Mouse (Mus musculus): ENCODE measurements around the gene Pard3b. TPM values are rescaled to one million over a fixed set of nuclear protein-coding genes. Genes with fewer than 3 reads are reported as not detected.

Pard3b gene
- total and polyA plus RNA-seq, 3 experiments: 0.30 to 0.75 (median 0.63) TPM

DNA sequence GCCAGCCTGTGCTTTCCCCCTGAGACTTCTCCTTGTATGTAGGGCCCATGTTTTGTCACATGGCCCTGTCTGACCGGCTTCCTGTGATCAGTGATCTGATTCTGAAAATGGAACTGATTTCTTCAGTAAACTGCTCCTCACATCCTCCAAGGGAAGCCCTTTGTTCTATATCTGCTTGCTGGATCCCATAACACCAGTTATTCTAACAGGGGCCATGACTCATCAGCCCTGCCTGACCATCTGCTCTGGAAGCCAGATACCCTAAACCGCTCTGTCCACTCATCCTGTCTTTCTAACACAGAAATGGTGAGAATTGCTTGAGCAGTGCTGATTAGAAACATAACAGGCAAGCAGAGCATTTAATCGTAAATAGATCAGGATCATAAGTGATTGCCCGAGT is 910.3 kb downstream of the Pard3b start:
- TF ChIP-seq ELF1 (IDR thresholded peaks at IDR 0.05; ENCODE audit: low read depth, low read length) (no peak), ZC3H11A (IDR thresholded peaks at IDR 0.05; ENCODE audit: low read depth, low read length) (no peak), TBP (conservative IDR thresholded peaks at IDR 0.05; ENCODE audit: low read depth, low read length) (no peak), NRF1 (IDR thresholded peaks at IDR 0.05; ENCODE audit: low read depth, low read length) (no peak), KAT2A (IDR thresholded peaks at IDR 0.05; ENCODE audit: insufficient replicate concordance, low read length) (no peak), ZNF384 (IDR thresholded peaks at IDR 0.05; ENCODE audit: low read depth, low read length) (no peak), EP300 (IDR thresholded peaks at IDR 0.05; ENCODE audit: low read length) (no peak), MXI1 (IDR thresholded peaks at IDR 0.05; ENCODE audit: low read depth, low read length) (no peak), PAX5 (IDR thresholded peaks at IDR 0.05; ENCODE audit: low read length) (no peak), USF1 (IDR thresholded peaks at IDR 0.05; ENCODE audit: low read depth, low read length) (no peak)
- H3K4me2 ChIP-seq (ENCODE audit: insufficient read depth, low read depth, poor library complexity, severe bottlenecking): no peak overlapping the region
- H3K36me3 ChIP-seq (replicated peaks in 1 of 2; ENCODE audit: control insufficient read depth in 1 of 2, insufficient read depth in 1 of 2, low read length in 1 of 2): no peaks in the 10 kb centered on the region
- H3K27ac ChIP-seq (ENCODE audit: insufficient read depth, low read depth): no peak overlapping the region
- in situ Hi-C loops (cut with MboI; ENCODE audit: low pct_ligation_motif_present, low pct_unique_long_range_greater_than_20kb, low sequenced_read_pairs) (no loop called here), dilution Hi-C loops (cut with MboI; ENCODE audit: extremely low pct_ligation_motif_present, extremely low pct_unique_long_range_greater_than_20kb, low sequenced_read_pairs) (no loop called here)
- H3K79me2 ChIP-seq (replicated peaks; ENCODE audit: control insufficient read depth, extremely low read depth, insufficient read depth, poor library complexity, severe bottlenecking): no peaks in the 10 kb centered on the region
- no peak overlapping the region for H3K4me3 ChIP-seq (replicated peaks in 1 of 3; ENCODE audit: low read depth in 2 of 3, low read length in 2 of 3, poor library complexity in 1 of 3)
- H3K9ac ChIP-seq (ENCODE audit: insufficient read depth, low read depth): no peak overlapping the region
- no peaks in the 10 kb centered on the region for H3K9me3 ChIP-seq (replicated peaks; ENCODE audit: low read length)
- no peak for DNase-seq (ENCODE audit: extremely low read depth)
- H3K27me3 ChIP-seq (replicated peaks): no peaks in the 10 kb centered on the region
- H3K4me1 ChIP-seq (ENCODE audit: control insufficient read depth in 1 of 2, insufficient read depth in 2 of 2): peaks cover 0 to 29% of the 10 kb centered on the region in 2 experiments; a peak in 2 of 4 replicates

DNA sequence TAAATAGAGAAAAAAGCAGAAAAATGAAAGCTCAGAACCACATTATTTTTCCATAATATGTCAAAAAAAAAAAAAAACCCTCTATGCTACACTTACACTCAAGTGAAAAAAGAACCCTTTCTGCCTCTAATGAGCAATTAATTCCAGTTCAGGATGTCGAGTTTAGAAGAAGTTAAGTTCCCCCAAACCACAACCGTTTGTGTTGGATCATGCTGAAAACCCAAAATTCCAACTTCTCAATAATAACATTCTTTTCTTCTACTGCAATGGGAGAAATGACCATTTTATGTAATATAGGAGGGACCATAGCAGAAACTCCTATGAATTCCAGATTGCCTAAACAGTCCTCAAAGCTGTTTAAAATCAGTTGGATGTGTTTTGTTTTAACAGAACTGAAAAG is 911.9 kb downstream of the Pard3b start:
- H3K4me3 ChIP-seq (replicated peaks in 1 of 3; ENCODE audit: low read depth in 2 of 3, low read length in 2 of 3, poor library complexity in 1 of 3): no peak overlapping the region
- H3K9me3 ChIP-seq (replicated peaks; ENCODE audit: low read length): no peaks in the 10 kb centered on the region
- H3K79me2 ChIP-seq (replicated peaks; ENCODE audit: control insufficient read depth, extremely low read depth, insufficient read depth, poor library complexity, severe bottlenecking): no peaks in the 10 kb centered on the region
- in situ Hi-C loops (cut with MboI; ENCODE audit: low pct_ligation_motif_present, low pct_unique_long_range_greater_than_20kb, low sequenced_read_pairs) (no loop called here), dilution Hi-C loops (cut with MboI; ENCODE audit: extremely low pct_ligation_motif_present, extremely low pct_unique_long_range_greater_than_20kb, low sequenced_read_pairs) (no loop called here)
- H3K9ac ChIP-seq (ENCODE audit: insufficient read depth, low read depth): no peak overlapping the region
- H3K4me2 ChIP-seq (ENCODE audit: insufficient read depth, low read depth, poor library complexity, severe bottlenecking): no peak overlapping the region
- TF ChIP-seq EP300 (IDR thresholded peaks at IDR 0.05; ENCODE audit: low read length) (peak; percentile 37; the same call in 1 of the 2 replicates), POLR2AphosphoS2 (IDR thresholded peaks at IDR 0.05; ENCODE audit: low read depth, low read length) (no peak)
- no peaks in the 10 kb centered on the region for H3K27me3 ChIP-seq (replicated peaks)
- H3K36me3 ChIP-seq (replicated peaks in 1 of 2; ENCODE audit: control insufficient read depth in 1 of 2, insufficient read depth in 1 of 2, low read length in 1 of 2): no peaks in the 10 kb centered on the region
- DNase-seq (ENCODE audit: extremely low read depth): no peak
- no peak overlapping the region for H3K27ac ChIP-seq (ENCODE audit: insufficient read depth, low read depth)
- H3K4me1 ChIP-seq (ENCODE audit: control insufficient read depth in 1 of 2, insufficient read depth in 2 of 2): peaks cover 0 to 34% of the 10 kb centered on the region in 2 experiments; a peak in 2 of 4 replicates

DNA sequence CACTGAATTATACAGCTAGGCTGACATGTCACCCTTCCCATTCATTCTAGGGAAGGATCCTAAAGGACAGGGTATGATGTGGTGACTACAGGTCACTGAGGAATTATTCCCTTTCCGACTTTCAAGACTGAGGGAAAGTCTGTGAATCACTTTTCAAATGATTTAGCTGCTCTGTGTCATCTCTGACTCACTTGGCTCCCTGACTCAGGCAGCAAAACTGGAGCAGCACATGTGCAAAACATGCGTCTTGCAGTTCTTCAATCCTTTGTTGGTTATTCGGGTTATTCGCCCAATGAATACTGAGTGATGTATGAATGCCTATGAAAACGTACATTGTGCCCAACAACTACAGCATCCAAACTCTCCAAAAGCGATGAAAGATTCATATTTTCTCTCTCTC is 912.9 kb downstream of the Pard3b start:
- Histone ChIP-seq H3K4me1 (ENCODE audit: control insufficient read depth in 1 of 2, insufficient read depth in 2 of 2) (peaks cover 0 to 37% of the 10 kb centered on the region in 2 experiments; a peak in 2 of 4 replicates), H3K79me2 (replicated peaks; ENCODE audit: control insufficient read depth, extremely low read depth, insufficient read depth, poor library complexity, severe bottlenecking) (no peaks in the 10 kb centered on the region), H3K4me3 (replicated peaks in 1 of 3; ENCODE audit: low read depth in 2 of 3, low read length in 2 of 3, poor library complexity in 1 of 3) (no peak overlapping the region), H3K27ac (ENCODE audit: insufficient read depth, low read depth) (no peak overlapping the region), H3K9ac (ENCODE audit: insufficient read depth, low read depth) (no peak overlapping the region), H3K36me3 (replicated peaks in 1 of 2; ENCODE audit: control insufficient read depth in 1 of 2, insufficient read depth in 1 of 2, low read length in 1 of 2) (no peaks in the 10 kb centered on the region), H3K4me2 (ENCODE audit: insufficient read depth, low read depth, poor library complexity, severe bottlenecking) (no peak overlapping the region), H3K9me3 (replicated peaks; ENCODE audit: low read length) (no peaks in the 10 kb centered on the region), H3K27me3 (replicated peaks) (no peaks in the 10 kb centered on the region)
- no peak for TF ChIP-seq JUN (IDR thresholded peaks at IDR 0.05; ENCODE audit: insufficient read depth, low read depth, low read length)
- no peak for TF ChIP-seq ZNF384 (IDR thresholded peaks at IDR 0.05; ENCODE audit: low read depth, low read length)
- no peak for TF ChIP-seq EP300 (IDR thresholded peaks at IDR 0.05; ENCODE audit: low read length)
- TF ChIP-seq MAFK (IDR thresholded peaks at IDR 0.05; ENCODE audit: insufficient replicate concordance, low read length): no peak
- no peak for TF ChIP-seq TCF12 (IDR thresholded peaks at IDR 0.05; ENCODE audit: low read depth, low read length)
- TF ChIP-seq ELF1 (IDR thresholded peaks at IDR 0.05; ENCODE audit: low read depth, low read length): no peak
- TF ChIP-seq POLR2AphosphoS2 (IDR thresholded peaks at IDR 0.05; ENCODE audit: low read depth, low read length): no peak
- TF ChIP-seq E2F4 (IDR thresholded peaks at IDR 0.05; ENCODE audit: insufficient replicate concordance, low read depth, low read length): no peak
- no peak for DNase-seq (ENCODE audit: extremely low read depth)
- dilution Hi-C loops (cut with MboI; ENCODE audit: extremely low pct_ligation_motif_present, extremely low pct_unique_long_range_greater_than_20kb, low sequenced_read_pairs) (no loop called here), in situ Hi-C loops (cut with MboI; ENCODE audit: low pct_ligation_motif_present, low pct_unique_long_range_greater_than_20kb, low sequenced_read_pairs) (no loop called here)
